Mouse (Mus musculus): ENCODE results near the gene A530084C06Rik.

Gene A530084C06Rik

GRCm38 (mm10) chr13:31543021-31543420, 16.1 kb downstream of the A530084C06Rik start:
- DNase-seq (ENCODE audit: low spot score) = no peak

GRCm38 (mm10) chr13:31534726-31535125, 24.4 kb downstream of the A530084C06Rik start:
- no peak for DNase-seq (ENCODE audit: low spot score)

DNA sequence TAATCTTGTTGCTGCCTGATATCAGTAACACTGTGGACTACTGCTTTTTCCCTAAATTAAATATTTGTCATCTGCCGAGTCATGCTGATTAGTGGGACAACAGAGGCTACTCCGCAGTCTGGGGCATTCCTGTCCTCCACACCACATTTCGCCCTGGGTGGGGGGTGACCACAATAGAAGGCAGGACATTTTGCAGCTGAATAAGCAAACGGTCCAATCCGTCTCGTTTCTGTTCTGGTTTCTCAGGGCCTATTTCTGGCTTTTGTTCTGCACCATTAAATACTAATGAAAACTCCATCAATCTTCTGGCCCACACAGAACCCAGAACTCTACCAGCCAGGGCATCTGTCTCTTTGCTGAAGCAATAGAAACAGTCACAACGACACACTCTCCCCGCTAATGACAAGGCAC, 27.5 kb downstream of the A530084C06Rik start:
- no peak for DNase-seq (ENCODE audit: low spot score)

DNA sequence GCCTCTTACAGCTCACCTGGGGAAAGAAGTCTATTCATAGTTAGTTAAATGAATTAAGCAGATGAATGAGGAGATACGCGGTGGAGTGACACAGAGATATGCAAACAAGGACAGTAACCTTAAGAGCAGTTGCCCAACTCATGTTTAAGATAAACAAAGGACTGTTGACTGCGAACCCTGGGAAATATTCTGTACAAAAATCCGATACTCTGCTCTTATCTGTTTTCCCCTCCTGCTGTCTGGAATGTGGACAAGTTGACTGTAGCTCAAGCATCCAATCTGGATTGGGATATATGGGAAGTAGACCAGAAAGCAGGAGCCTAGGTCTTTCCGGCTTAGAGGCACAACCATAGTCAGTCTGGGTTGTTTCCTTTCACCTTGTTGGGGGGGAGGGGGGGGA, 27.9 kb downstream of the A530084C06Rik start:
- DNase-seq (ENCODE audit: low spot score) = no peak

- no peak for DNase-seq (ENCODE audit: low spot score)
These were observed 34.2 kb downstream of the A530084C06Rik start for GRCm38 (mm10) chr13:31524976-31525375.

DNA sequence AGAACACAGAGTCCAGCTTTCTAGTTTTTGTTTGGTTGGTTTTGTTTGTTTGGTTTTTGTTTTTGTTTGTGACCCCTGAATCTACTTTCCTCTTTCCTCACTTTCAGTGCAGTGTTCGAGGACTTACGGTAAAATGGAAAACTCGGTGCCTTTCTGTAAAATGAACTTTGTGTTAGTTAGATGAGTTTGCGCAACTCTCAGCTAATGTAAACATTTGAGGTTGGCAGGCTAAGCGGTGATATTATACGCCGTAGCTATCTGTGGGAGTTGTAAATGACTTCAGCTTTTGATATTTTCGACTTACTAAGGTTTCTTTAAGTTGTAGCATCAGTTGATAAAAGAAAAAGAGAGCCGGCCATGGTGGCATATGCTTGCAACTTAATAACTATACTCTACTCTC, 40.2 kb downstream of the A530084C06Rik start:
- no peak for DNase-seq (ENCODE audit: low spot score)

- DNase-seq (ENCODE audit: low spot score) = no peak
These were observed 40.7 kb downstream of the A530084C06Rik start for GRCm38 (mm10) chr13:31518411-31518886.

DNA sequence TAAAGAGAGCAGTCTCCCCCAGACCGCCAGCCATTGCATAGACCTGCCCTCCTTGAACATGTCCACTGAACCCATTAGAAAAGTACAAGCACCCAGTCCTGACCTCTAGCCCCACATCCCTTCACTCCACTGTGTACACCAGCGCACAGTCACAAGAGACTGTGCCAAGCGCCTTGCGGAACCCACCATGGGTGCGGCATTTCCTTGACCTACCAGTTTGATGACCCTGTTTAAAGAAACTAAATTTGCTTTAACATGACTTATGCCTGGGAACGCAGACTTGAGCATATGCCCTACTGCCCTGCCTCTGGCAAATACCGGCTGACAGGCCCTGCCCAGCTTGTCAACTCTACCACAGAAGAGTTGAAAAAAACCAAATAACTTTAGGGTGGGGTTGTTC, 43.9 kb downstream of the A530084C06Rik start:
- no peak for DNase-seq (ENCODE audit: low spot score)

DNA sequence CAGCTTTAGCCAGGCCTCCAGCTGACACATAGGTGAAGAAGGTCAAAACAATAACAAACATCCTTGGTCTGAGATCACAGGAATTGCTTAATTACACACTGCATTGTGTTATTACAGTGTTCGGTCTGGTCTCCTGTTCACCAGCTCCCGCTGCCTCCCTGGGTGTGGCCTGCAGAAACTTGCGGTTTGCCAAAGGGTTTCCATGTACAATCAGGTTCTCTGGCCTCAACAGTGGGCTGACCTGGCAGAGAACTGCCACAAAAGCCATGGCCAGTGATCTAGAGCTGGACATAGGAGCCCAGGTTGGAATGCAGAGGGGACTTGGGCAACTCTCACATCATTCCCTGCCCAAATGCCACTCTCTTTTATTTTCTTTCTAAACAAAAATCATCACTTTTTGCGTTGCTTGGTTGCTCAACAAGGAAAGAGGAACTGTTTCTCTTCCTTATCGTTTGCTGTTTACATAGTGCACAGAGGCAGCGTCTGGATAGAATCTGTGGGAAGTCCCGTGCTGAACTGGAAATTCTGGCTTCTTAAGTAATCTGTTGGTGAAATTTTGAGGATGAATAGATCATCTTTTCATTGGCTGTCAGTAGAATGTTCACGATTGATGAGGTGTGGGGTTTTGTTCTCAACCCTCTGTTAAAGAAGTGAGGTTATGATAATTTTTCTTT, 52.5 kb downstream of the A530084C06Rik start:
- DNase-seq (ENCODE audit: low spot score) = no peak
